Mouse (Mus musculus) lung, embryonic 14.5 days (tissue): ENCODE results near the gene Scaf1. TPM values are rescaled to one million over a fixed set of nuclear protein-coding genes. Genes with fewer than 3 reads are reported as not detected.

Source experiments
- ATAC-seq: fragments of 200-750 bp; cut with Nextera tagmentation; 2 replicates; pipeline ENCODE4 v1.8.0; 2017; ENCODE audit warnings: mild to moderate bottlenecking, moderate TSS enrichment, moderate library complexity; ENCODE audit not compliant: insufficient read depth
- DNase-seq: peaks from one replicate; pipeline ENCODE4 v3.0.0-alpha.2; 2015
- H3K27ac ChIP-seq: fragments of 300-500 bp; sonication (generic); 2 replicates; pipeline ENCODE4 v1.5.1; 2014; ENCODE audit warnings: low read depth, mild to moderate bottlenecking, moderate library complexity
- H3K27me3 ChIP-seq: fragments of 300-500 bp; sonication (generic); 2 replicates; pipeline ENCODE4 v1.6.1; 2014; ENCODE audit warnings: low read length, control low read depth; ENCODE audit not compliant: insufficient read depth
- H3K36me3 ChIP-seq: fragments of 300-500 bp; sonication (generic); 2 replicates; pipeline ENCODE4 v1.6.1; 2014; ENCODE audit warnings: control low read depth; ENCODE audit not compliant: insufficient read depth
- H3K4me1 ChIP-seq: fragments of 300-500 bp; sonication (generic); 2 replicates; pipeline ENCODE4 v1.6.1; 2014; ENCODE audit warnings: antibody characterized with exemption, control low read depth; ENCODE audit not compliant: insufficient read depth
- H3K4me2 ChIP-seq: fragments of 300-500 bp; sonication (generic); 2 replicates; pipeline ENCODE4 v1.6.1; 2014; ENCODE audit warnings: mild to moderate bottlenecking
- H3K4me3 ChIP-seq: fragments of 300-500 bp; sonication (generic); 2 replicates; pipeline ENCODE4 v1.5.1; 2014; ENCODE audit warnings: low read depth, low read length
- H3K9ac ChIP-seq: fragments of 300-500 bp; sonication (generic); 2 replicates; pipeline ENCODE4 v1.6.1; 2014
- H3K9me3 ChIP-seq: fragments of 300-500 bp; sonication (generic); 2 replicates; pipeline ENCODE4 v1.6.1; 2016; ENCODE audit warnings: low read depth, low read length, control low read depth
- CTCF ChIP-seq: IDR thresholded peaks from 2 replicates; pipeline ENCODE4 v1.5.1; 2016; ENCODE audit warnings: antibody characterized with exemption, low read depth
- WGBS: fragments of 180-500 bp; shearing (Covaris S2); extraction: QIAGEN DNeasy Blood & Tissue Kit; methylation state at CpG from one replicate; pipeline ENCODE4 v1.1.7; 2014; 5-methylcytosine and 5-hydroxymethylcytosine counted together
- polyA plus RNA-seq: library from polyadenylated mRNA; unstranded; fragments of >200 nt; fragmentation: Nextera tagmentation; extraction: Ambion mirVana; gene quantifications from 2 replicates; pipeline ENCODE4 v1.2.1, GENCODE M21; 2014

Gene Scaf1
- polyA plus RNA-seq, 1 experiment from 2014 or later, result 53.6 TPM

DNA sequence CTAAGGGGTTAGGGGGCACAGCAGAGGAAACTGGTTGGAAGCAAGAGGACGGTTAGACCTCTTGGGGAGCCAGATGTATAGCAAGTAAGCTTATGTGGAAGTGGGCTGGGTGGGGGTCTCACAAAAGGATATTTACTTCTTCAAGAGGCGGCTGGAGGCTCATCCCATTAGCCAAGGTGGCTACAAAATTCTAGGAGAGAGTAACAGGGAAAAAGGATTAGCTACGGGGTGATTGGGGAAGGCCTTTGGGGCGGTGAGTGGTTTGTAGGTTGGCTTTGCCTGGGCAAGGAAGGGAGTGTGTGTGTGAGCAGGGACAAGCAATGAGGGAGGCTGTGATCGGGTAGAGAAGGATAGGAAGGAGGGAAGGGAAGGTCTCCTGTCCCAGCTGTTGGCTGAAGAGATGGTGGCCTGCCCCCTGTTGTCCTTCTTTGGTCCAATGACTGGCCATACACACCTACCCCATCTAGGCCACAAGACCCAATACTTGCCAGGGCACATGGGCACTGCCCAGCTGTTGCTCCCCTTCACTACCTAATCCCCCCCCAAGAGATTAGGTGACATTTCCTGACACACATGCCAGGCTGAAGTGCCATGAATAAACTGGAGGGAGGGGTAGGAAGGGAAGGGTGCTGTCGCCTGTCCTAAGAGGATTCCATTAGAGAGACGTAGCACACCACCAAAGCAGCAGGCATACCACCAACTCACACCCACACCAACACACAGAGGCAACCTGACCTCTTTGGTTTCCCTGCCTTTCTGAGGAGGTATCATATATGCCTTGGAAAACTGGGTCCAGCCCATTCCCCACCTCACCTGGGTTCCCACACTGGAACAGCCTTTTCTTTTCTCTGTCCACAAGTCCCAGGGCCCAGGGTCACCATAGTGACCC lies 32.0 kb downstream of the Scaf1 start:
- H3K27me3 ChIP-seq, result no peaks in the 10 kb centered on the region
- peak overlapping the region; percentile 97; the same call in 1 of the 2 replicates for H3K4me3 ChIP-seq
- ATAC-seq (no peak), DNase-seq (no peak)
- 0 out of 2 replicates have a peak, but pooled peaks have one; percentile 4 for TF ChIP-seq CTCF
- peaks cover 49% of the 10 kb centered on the region for H3K36me3 ChIP-seq
- H3K4me2 ChIP-seq, result peak overlapping the region; percentile 66
- 0 out of 2 replicates have a peak overlapping the region, but pooled peaks have one; percentile 1 for H3K9ac ChIP-seq
- H3K4me1 ChIP-seq, result peaks cover 8% of the 10 kb centered on the region; the same call in 1 of the 2 replicates
- H3K9me3 ChIP-seq, result no peaks in the 10 kb centered on the region
- H3K27ac ChIP-seq, result peak overlapping the region; percentile 15; the same call in 1 of the 2 replicates
- WGBS, result 57% methylated on average over 7 of the region's 7 CpGs

- peaks cover 1% of the 10 kb centered on the region; the same call in 1 of the 2 replicates for H3K4me1 ChIP-seq
These were observed 33.1 kb downstream of the Scaf1 start for GRCm38 (mm10) chr7:44983085-44983484.

DNA sequence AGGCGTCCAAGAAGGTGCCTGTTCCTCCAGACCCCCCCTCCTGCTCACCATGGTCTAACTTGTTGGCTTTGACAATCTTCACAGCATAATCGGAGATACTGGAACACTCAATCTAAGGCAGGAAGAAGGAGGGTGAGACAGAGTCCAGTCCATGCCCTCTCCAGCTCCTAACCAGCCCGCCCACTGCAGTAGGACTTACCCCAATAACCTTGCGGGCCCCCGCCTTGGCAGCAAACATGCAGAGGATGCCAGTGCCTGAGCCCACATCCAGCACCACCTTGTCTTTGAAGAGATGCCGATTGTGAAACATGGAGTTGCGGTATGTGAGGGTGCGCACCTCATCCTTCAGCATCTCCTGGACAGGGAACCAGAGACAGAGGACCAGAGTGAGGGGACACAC lies 34.6 kb downstream of the Scaf1 start:
- Histone ChIP-seq H3K9ac (no peak overlapping the region), H3K4me3 (no peak overlapping the region), H3K36me3 (peaks cover 72% of the 10 kb centered on the region), H3K27ac (no peak overlapping the region), H3K4me1 (no peaks in the 10 kb centered on the region), H3K9me3 (no peaks in the 10 kb centered on the region), H3K4me2 (no peak overlapping the region), H3K27me3 (no peaks in the 10 kb centered on the region)
- TF ChIP-seq CTCF, result no peak
- 91% methylated on average over 8 of the region's 8 CpGs for WGBS
- DNase-seq (no peak), ATAC-seq (no peak)

More at GRCm38 (mm10) chr7:44983085-44983484, 33.1 kb downstream of the Scaf1 start:
- Histone ChIP-seq H3K27me3 (no peaks in the 10 kb centered on the region), H3K9me3 (no peaks in the 10 kb centered on the region), H3K9ac (no peak overlapping the region), H3K36me3 (peaks cover 57% of the 10 kb centered on the region), H3K4me2 (no peak overlapping the region), H3K27ac (no peak overlapping the region), H3K4me3 (no peak overlapping the region)
- 30% methylated on average over 6 of the region's 6 CpGs for WGBS
- no peak for ATAC-seq
- peak; percentile 94 for DNase-seq
- TF ChIP-seq CTCF, result peak; percentile 95

DNA sequence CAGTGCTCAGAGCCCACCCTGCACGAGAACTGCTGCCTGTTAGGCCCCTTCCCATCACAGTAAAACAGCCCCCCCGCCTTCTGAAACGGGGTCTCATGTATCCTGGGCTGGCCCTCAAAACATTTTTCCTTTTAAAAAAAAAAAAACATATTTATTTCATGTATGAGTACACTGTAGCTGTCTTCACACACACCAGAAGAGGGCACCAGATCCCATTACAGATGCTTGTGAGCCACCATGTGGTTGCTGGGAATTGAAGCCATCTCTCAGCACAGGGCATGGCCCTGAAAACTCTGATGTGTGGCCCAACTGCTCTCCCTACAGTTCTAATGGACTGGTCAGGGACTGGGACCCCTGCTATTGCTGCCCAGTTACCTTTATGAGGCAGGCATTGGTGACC lies 37.9 kb downstream of the Scaf1 start:
- Histone ChIP-seq H3K36me3 (peaks cover 75% of the 10 kb centered on the region), H3K4me1 (no peaks in the 10 kb centered on the region; the same call in 1 of the 2 replicates), H3K27me3 (no peaks in the 10 kb centered on the region), H3K4me3 (no peak overlapping the region), H3K27ac (no peak overlapping the region), H3K9me3 (no peaks in the 10 kb centered on the region), H3K4me2 (no peak overlapping the region), H3K9ac (no peak overlapping the region)
- ATAC-seq (no peak), DNase-seq (no peak)
- WGBS, result 92% methylated on average over 3 of the region's 3 CpGs
- TF ChIP-seq CTCF, result no peak

- DNase-seq (no peak), ATAC-seq (no peak)
- H3K9ac ChIP-seq, result no peak overlapping the region
- no peak overlapping the region for H3K4me3 ChIP-seq
- H3K27ac ChIP-seq, result no peak overlapping the region
- no peak for TF ChIP-seq CTCF
- H3K27me3 ChIP-seq, result no peaks in the 10 kb centered on the region
- H3K36me3 ChIP-seq, result peaks cover 43% of the 10 kb centered on the region
- H3K4me1 ChIP-seq, result no peaks in the 10 kb centered on the region; the same call in 1 of the 2 replicates
- H3K9me3 ChIP-seq, result no peaks in the 10 kb centered on the region
- 12% methylated on average over 6 of the region's 6 CpGs for WGBS
- H3K4me2 ChIP-seq, result peak overlapping the region; percentile 73
These were observed 41.1 kb downstream of the Scaf1 start for GRCm38 (mm10) chr7:44975117-44975419.

DNA sequence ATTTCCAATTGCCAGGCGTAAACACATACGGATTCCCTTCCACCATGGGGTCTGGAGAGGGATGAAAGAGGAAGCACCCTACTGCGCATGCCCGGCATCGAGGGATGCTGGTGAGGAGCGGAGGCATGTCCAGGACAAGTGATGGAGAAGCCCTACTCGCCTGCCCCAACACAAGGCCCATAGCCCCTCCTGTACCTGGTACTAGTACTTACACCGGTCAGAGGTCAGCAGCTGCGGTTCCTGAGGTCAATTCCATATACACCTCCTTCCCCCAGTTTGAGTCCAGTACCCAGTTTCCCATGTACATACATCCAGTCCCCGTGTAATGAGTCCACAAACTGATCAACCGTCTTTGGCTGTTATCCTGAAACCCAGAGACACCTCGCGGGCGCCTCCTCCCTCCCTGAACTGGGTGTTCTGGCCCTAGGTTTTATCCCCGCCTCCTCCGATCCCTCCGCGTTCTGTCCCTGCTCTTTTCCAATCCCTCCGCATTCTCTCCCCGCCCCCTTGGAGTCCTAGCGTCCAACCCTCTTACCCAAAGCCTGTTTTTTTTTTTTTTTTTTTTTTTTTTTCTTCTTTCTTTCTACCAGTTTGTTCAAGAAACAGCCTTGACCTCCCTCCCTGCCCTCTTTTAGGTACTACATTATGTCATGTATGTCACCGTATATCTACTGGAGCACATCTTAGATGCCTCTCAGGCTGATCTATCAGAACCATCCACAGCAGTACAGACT lies 41.6 kb downstream of the Scaf1 start, which contains the start of gene Cpt1c:
Cpt1c (minus strand) TSS at position 469 of the 734 bp plus-strand sequence.
- H3K4me3 ChIP-seq, result peak within 1 kb of the TSS; percentile 46
- peak within 1 kb of the TSS; percentile 41 for H3K9ac ChIP-seq
- DNase-seq (peak; percentile 92), ATAC-seq (peak; percentile 36)
- H3K9me3 ChIP-seq, result no peaks in the 10 kb centered on the region
- 2% methylated on average over 22 of the region's 22 CpGs for WGBS
- no peaks in the 10 kb centered on the region for H3K27me3 ChIP-seq
- TF ChIP-seq CTCF, result no peak
- peaks cover 38% of the 10 kb centered on the region for H3K36me3 ChIP-seq
- H3K27ac ChIP-seq, result peak within 1 kb of the TSS; percentile 72
- H3K4me2 ChIP-seq, result peak within 1 kb of the TSS; percentile 73
- H3K4me1 ChIP-seq, result no peaks in the 10 kb centered on the region; the same call in 1 of the 2 replicates
